Mouse (Mus musculus): ENCODE results near the gene Ptx3.

DNA sequence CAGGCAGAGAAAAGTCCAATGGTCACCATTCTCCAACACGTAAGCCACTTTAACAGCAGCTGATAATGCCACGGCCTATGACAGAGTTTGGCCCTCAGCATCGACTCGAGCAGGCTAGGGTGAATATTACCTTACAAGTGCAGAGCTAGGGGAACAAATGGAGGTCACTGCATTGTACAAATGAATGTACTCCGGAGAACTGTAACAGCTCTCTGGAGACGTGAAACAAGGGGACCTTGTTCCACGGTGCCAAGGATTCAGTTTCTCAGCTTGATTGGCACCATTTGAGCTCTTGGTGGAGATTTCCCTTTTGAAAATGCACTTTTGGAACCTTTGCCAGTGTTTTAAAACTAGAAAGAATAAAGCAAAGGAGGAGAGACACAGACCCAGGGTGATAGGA lies 32.1 kb downstream of the Ptx3 start:
- no peak for TF ChIP-seq CTCF (IDR thresholded peaks at IDR 0.05; ENCODE audit: extremely low read depth, insufficient read length, insufficient replicate concordance, low read depth, low read length)
- TF ChIP-seq POLR2A (IDR thresholded peaks at IDR 0.05; ENCODE audit: low read depth, low read length): no peak
